Mouse (Mus musculus) fibroblast of lung, adult 2 months (primary cell): Measurements from ENCODE around the gene Klra6.
"Not testable (repeated sequence)": the region's sequence is repeated elsewhere in the genome, so short reads cannot be mapped to it uniquely, and the experiment has no call there.

Experiments used
- DNase-seq: peaks from one replicate; pipeline ENCODE4 v3.0.0-alpha.2; 2011; ENCODE audit warnings: low read depth

Gene Klra6

DNA sequence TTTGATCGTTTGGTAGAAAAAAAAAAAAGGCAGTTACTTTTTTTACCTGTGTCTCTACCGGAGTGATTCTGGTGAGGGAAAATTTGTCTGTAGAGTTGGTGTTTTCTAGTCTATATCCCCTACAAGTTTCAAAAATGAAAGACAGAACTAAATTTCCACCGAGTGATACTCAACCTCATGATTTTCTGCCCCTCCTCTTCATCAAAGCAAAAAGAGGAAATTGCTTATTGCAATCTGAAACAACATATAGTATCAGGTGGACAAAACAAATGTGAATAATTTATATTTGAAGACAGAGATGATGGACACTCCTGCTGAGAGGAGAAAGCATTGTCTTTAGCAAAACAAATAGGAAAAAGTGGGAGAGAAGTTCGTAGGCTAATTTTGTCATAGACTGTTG is at the start of gene Klra6:
Klra6 (minus strand) TSS at position 101 of the 400 bp plus-strand sequence.
- DNase-seq, result no peak

DNA sequence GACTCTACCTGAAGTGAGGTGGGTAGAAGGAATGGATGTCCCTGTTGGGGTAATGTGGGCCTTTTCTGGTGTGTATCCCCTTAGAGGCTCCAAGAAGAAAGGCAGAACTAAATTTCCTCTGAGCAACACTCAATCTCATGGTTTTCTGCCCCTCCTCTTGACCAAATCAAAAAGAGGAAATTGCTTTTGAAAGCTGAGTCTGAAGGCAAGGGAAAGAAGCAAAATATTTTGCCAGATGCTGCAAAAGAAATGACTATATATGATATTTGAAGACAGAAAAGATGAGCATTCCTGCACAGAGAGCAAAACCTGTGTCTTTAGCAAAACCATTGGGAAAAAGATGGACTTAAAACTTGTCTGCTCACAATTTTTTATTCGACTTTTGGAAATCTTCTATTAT is 40.4 kb upstream of the Klra6 start, which contains the start of gene Klra4:
Klra4 (minus strand) TSS at position 101 of the 400 bp plus-strand sequence.
- not testable (repeated sequence) for DNase-seq

DNA sequence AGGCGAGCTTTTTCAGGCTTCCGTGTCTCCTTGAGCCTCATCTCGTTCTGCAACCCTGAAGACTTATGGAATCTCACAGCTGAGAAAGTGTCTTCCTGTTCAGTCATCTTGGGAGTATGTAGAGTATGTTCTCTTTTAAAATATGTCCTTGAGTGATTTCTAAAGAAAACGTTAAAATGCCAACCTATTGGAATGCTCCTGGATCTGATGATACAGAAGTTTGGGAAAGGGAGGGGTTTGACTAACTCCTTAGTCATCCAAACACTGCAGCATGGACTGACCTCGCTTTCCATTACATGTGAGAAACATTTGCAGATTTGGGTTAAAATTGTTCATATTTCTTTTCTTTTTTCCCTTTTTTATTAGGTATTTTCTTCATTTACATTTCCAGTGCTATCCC is 38.4 kb upstream of the Klra6 start:
- no peak for DNase-seq

DNA sequence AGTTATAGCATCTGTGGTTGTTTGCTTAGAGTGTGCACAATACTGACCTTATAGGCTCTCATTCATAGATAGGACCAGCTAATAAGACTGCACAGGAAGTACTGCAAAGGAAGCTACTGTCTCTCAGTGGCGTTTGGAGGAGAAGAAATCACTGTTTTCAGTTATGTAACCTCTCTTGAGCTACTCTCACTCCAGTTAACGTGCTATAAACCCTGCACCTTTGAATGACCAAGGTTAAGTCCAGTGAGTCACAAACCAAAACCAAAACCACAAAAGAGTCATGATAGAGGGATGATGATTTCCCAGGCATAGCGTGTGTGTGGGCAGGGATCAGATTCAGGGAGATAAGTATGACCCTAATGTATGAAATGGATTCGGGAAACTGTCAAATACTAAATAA is 8.4 kb upstream of the Klra6 start:
- not testable (repeated sequence) for DNase-seq

DNA sequence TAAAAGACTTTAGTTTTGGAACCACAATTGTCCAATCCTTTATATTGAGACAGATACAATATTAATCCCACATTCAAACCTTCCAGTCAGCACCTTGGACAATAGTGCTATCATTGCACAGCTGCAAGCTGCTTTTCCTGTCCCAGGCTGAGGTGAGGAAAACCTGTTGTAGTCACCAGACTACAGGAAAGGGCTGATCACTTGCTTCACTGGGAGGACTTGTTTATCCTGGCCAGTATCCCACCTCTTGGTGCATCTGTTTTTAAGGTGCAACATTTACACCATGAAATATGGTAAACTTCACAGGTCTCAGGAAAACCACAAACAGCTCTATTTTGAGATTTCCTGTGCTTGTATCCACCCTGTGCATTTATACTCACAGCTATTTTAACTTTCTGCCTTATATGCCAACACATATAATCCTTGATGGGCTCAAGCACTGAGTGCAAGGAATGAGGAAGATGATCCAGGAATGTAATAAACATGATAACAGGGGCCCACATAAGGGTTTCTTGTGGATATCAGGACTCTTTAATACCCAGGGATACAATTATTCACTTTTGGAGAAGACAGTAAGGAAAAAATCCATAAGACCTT is 4.8 kb upstream of the Klra6 start:
- not testable (repeated sequence) for DNase-seq
